Mouse (Mus musculus) layer of hippocampus, postnatal 10 days (tissue): Measurements from ENCODE around the gene Senp3. TPM values are rescaled to one million over a fixed set of nuclear protein-coding genes. Genes with fewer than 3 reads are reported as not detected.

ENCODE experiments used
- DNase-seq, 2 experiments: peaks; one replicate each; pipeline ENCODE4 v3.0.0; 2021; ENCODE audit warnings: low spot score in 2 of 2
- total RNA-seq, 2 experiments: library from RNA; stranded (reverse); gene quantifications; 2 replicates each; pipeline ENCODE4 v1.2.3; 2021

The Senp3 gene
- total RNA-seq, 2 experiments from 2014 or later = 88.0 to 98.7 TPM

GRCm38 (mm10) chr11:69682840-69683533 lies 1.1 kb upstream of the Senp3 start:
- peak; percentile 96 to 97 for DNase-seq

GRCm38 (mm10) chr11:69682209-69682839 lies 440 bp upstream of the Senp3 start:
- no peak for DNase-seq

- DNase-seq = no peak
Measured at GRCm38 (mm10) chr11:69680136-69680855, 1.6 kb downstream of the Senp3 start.

GRCm38 (mm10) chr11:69679144-69679543 lies 2.7 kb downstream of the Senp3 start:
- DNase-seq = no peak

GRCm38 (mm10) chr11:69672211-69672706 lies 9.6 kb downstream of the Senp3 start, which contains the start of gene Eif4a1:
Gene Eif4a1 (minus strand): TSS chr11:69672423.
- DNase-seq = peak; percentile 100

GRCm38 (mm10) chr11:69671726-69672124 lies 10.2 kb downstream of the Senp3 start:
- DNase-seq = no peak

- DNase-seq = peak; percentile 92 to 95
Measured at GRCm38 (mm10) chr11:69670786-69671725, 10.8 kb downstream of the Senp3 start.

GRCm38 (mm10) chr11:69666665-69667005 lies 15.2 kb downstream of the Senp3 start:
- no peak for DNase-seq

GRCm38 (mm10) chr11:69665961-69666664 lies 15.8 kb downstream of the Senp3 start, which contains the start of gene Cd68:
Gene Cd68 (minus strand): TSS chr11:69666153.
- peak; percentile 60 for DNase-seq

- DNase-seq = no peak
Measured at GRCm38 (mm10) chr11:69665457-69665960, 16.4 kb downstream of the Senp3 start.

- DNase-seq = no peak
Measured at GRCm38 (mm10) chr11:69664841-69665240, 17.0 kb downstream of the Senp3 start.

GRCm38 (mm10) chr11:69663795-69664194 lies 18.1 kb downstream of the Senp3 start:
- no peak for DNase-seq

- DNase-seq = no peak
Measured at GRCm38 (mm10) chr11:69662967-69663671, 18.8 kb downstream of the Senp3 start.

GRCm38 (mm10) chr11:69662213-69662966 lies 19.5 kb downstream of the Senp3 start, which contains the start of gene Mpdu1:
Gene Mpdu1 (minus strand): TSS chr11:69662642.
- DNase-seq = peak; percentile 93 to 94

GRCm38 (mm10) chr11:69661221-69661881 lies 20.5 kb downstream of the Senp3 start:
- no peak for DNase-seq

- no peak for DNase-seq
Measured at GRCm38 (mm10) chr11:69657462-69657881, 24.4 kb downstream of the Senp3 start.

GRCm38 (mm10) chr11:69656617-69657461 lies 25.0 kb downstream of the Senp3 start:
- no peak for DNase-seq
